Mouse (Mus musculus): ENCODE results near the gene Tmem30b. TPM values are rescaled to one million over a fixed set of nuclear protein-coding genes. Genes with fewer than 3 reads are reported as not detected.
A peak's percentile ranks its signal among the peaks of the same experiment; 100 is the strongest.
"Not testable (repeated sequence)": the region's sequence is repeated elsewhere in the genome, so short reads cannot be mapped to it uniquely, and the experiment has no call there.

Tmem30b gene
- total and polyA plus RNA-seq, 2 experiments from 2014 or later, result 0.14 to 0.31 TPM

DNA sequence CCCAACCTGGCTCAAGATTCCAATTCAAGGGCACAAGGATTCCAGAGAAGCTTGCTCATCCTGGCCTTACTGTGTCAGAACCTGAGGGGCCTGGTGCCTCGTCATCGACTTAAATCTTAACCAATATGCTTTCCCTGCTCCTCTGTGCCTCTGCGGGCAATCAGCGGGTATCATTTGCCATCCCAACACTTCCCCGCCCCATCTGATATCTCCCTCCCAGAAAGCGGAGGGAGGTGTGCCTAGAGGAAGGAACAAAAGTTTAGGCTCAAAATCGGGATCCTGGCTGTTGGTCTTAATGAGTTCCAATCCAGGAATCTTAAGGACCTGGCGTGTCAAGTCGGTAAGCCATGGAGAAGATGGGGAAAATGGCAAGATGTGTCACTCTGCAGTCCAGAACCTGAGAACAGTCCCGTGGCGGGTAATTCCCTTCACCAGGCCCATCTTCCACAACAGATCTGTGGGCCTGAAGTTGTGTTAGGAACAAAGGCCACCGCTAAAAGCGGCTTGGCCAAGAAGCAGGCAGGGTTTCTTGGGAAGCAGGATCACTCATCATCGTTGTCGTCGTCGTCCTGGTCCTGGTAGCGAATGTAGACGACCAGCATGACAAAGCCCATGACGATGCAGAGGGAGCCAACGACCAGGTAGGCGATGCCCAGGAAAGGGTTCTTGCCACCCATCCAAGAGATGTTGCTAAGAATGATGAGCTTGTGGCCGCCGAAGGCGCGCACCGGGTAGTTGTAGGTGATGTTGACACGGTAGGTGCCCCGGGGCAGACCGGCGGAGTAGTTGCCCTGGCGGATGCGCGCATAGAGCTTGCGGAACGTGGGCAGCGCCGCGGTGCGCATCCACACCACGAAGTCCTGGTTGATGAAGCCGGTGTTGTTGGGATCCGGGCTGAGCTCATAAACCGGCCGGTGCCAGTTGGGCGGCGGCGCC, 1.2 kb downstream of the Tmem30b start:
- TF ChIP-seq EP300 (IDR thresholded peaks at IDR 0.05; ENCODE audit: low read depth), result no peak
- no peak for TF ChIP-seq CTCF (IDR thresholded peaks at IDR 0.05; ENCODE audit: low read depth)
- no peak; the same call in 1 of the 2 replicates for ATAC-seq (ENCODE audit: insufficient read depth, low read depth)
- 13% methylated on average over 48 of the region's 48 CpGs for WGBS

DNA sequence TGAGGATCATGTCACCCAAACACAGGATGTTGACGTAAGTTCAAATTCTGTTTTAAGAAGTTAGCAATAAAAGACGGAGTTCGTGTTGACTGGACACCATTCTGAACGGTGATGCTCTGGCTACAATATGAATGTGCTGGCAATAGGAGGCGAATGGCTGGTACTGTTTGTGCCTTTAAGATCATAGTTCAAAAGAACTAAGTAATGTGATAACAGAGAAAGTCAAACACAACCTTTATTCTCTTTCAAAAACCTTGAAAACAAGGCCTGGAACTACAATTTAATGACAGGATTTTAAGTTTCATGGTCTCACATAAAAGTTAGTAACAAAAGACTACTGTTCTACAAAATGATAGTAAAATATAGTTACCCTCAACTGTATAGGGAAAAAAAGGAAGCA, 3.0 kb downstream of the Tmem30b start:
- ATAC-seq (ENCODE audit: insufficient read depth, low read depth) (no peak), DNase-seq (ENCODE audit: low spot score) (no peak)
- 87% methylated on average over 5 of the region's 5 CpGs for WGBS
- TF ChIP-seq EP300 (IDR thresholded peaks at IDR 0.05; ENCODE audit: low read depth) (no peak), CTCF (IDR thresholded peaks at IDR 0.05; ENCODE audit: low read depth) (no peak)
- Histone ChIP-seq H3K27ac (ENCODE audit: low read depth) (no peak overlapping the region), H3K36me3 (replicated peaks; ENCODE audit: control insufficient read depth, insufficient read depth, low read length) (no peaks in the 10 kb centered on the region), H3K4me3 (ENCODE audit: low read depth, low read length) (no peak overlapping the region), H3K9ac (replicated peaks; ENCODE audit: low read depth, low read length) (no peak overlapping the region), H3K9me3 (replicated peaks; ENCODE audit: control insufficient read depth, low read length) (no peaks in the 10 kb centered on the region), H3K4me2 (ENCODE audit: low read depth, low read length) (no peak overlapping the region), H3K4me1 (ENCODE audit: control insufficient read depth, insufficient read depth) (0 out of 2 replicates have a peak, but pooled peaks cover 5% of the 10 kb centered on the region), H3K27me3 (ENCODE audit: control insufficient read depth, insufficient read depth, low read length) (peaks cover 65% of the 10 kb centered on the region)

More for the DNA sequence above, 1.2 kb downstream of the Tmem30b start:
- H3K27me3 ChIP-seq (ENCODE audit: control insufficient read depth, insufficient read depth, low read length), result peaks cover 80% of the 10 kb centered on the region
- H3K36me3 ChIP-seq (replicated peaks; ENCODE audit: control insufficient read depth, insufficient read depth, low read length), result no peaks in the 10 kb centered on the region
- no peaks in the 10 kb centered on the region for H3K9me3 ChIP-seq (replicated peaks; ENCODE audit: control insufficient read depth, low read length)
- H3K4me1 ChIP-seq (ENCODE audit: control insufficient read depth, insufficient read depth), result 0 out of 2 replicates have a peak, but pooled peaks cover 5% of the 10 kb centered on the region
- peak overlapping the region; percentile 72 for H3K4me2 ChIP-seq (ENCODE audit: low read depth, low read length)
- no peak for DNase-seq (ENCODE audit: low spot score)
- peak overlapping the region; percentile 50 for H3K4me3 ChIP-seq (ENCODE audit: low read depth, low read length)
- no peak overlapping the region for H3K27ac ChIP-seq (ENCODE audit: low read depth)
- H3K9ac ChIP-seq (replicated peaks; ENCODE audit: low read depth, low read length), result no peak overlapping the region

DNA sequence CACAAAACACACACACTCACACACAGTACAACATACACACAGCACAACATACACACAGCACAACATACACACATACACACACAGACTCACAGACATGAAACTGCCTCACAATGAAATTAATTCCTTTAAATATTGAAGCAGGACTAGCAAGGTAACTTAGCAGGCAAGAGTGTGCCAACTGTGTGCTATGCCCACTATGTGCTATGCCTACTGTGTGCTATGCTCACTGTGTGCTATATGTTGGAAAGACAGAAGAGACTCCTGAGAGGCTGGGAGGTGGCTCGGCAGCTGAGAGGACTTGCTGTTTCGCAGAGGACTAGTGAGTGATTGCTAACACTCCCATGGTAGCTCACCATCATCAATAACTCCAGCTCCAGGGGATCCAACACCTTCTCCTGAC, 5.8 kb downstream of the Tmem30b start:
- H3K4me2 ChIP-seq (ENCODE audit: low read depth, low read length), result no peak overlapping the region
- H3K27ac ChIP-seq (ENCODE audit: low read depth), result no peak overlapping the region
- H3K9me3 ChIP-seq (replicated peaks; ENCODE audit: control insufficient read depth, low read length), result no peaks in the 10 kb centered on the region
- no peaks in the 10 kb centered on the region; the same call in 1 of the 2 replicates for H3K4me1 ChIP-seq (ENCODE audit: control insufficient read depth, insufficient read depth)
- WGBS, result 88% methylated on average over 2 of the region's 2 CpGs
- DNase-seq (ENCODE audit: low spot score) (no peak), ATAC-seq (ENCODE audit: insufficient read depth, low read depth) (no peak)
- TF ChIP-seq EP300 (IDR thresholded peaks at IDR 0.05; ENCODE audit: low read depth), result no peak
- TF ChIP-seq CTCF (IDR thresholded peaks at IDR 0.05; ENCODE audit: low read depth), result no peak
- no peak overlapping the region for H3K9ac ChIP-seq (replicated peaks; ENCODE audit: low read depth, low read length)
- no peaks in the 10 kb centered on the region for H3K36me3 ChIP-seq (replicated peaks; ENCODE audit: control insufficient read depth, insufficient read depth, low read length)
- peaks cover 39% of the 10 kb centered on the region for H3K27me3 ChIP-seq (ENCODE audit: control insufficient read depth, insufficient read depth, low read length)
- no peak overlapping the region for H3K4me3 ChIP-seq (ENCODE audit: low read depth, low read length)

DNA sequence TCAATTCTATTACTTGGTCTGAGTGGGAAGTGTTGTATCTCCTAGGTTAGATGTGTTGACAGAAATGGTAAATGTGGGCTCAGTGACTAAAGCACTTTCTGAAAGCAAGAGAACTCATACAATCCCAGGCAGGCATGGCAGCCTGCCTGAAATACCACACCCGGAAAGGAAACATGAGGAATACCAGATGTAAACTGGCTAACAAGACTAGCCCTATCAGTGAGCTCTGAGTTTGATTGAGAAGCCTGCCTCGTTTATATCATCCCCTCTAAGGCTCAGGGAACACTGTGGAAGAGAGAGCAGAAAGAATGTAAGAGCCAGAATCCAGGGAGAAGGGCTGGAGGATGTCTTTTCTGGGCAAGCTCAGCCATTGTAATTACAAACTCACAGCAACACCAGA, 7.0 kb downstream of the Tmem30b start:
- DNase-seq (ENCODE audit: low spot score) (peak; percentile 34), ATAC-seq (ENCODE audit: insufficient read depth, low read depth) (peak; percentile 62; the same call in 1 of the 2 replicates)
- TF ChIP-seq CTCF (IDR thresholded peaks at IDR 0.05; ENCODE audit: low read depth) (no peak), EP300 (IDR thresholded peaks at IDR 0.05; ENCODE audit: low read depth) (no peak)
- no peaks in the 10 kb centered on the region for H3K9me3 ChIP-seq (replicated peaks; ENCODE audit: control insufficient read depth, low read length)
- H3K4me3 ChIP-seq (ENCODE audit: low read depth, low read length), result no peak overlapping the region
- no peak overlapping the region for H3K27ac ChIP-seq (ENCODE audit: low read depth)
- H3K4me1 ChIP-seq (ENCODE audit: control insufficient read depth, insufficient read depth), result no peaks in the 10 kb centered on the region; the same call in 1 of the 2 replicates
- H3K27me3 ChIP-seq (ENCODE audit: control insufficient read depth, insufficient read depth, low read length), result peaks cover 26% of the 10 kb centered on the region
- 10% methylated on average over 2 of the region's 2 CpGs for WGBS
- H3K36me3 ChIP-seq (replicated peaks; ENCODE audit: control insufficient read depth, insufficient read depth, low read length), result no peaks in the 10 kb centered on the region
- H3K4me2 ChIP-seq (ENCODE audit: low read depth, low read length), result no peak overlapping the region
- H3K9ac ChIP-seq (replicated peaks; ENCODE audit: low read depth, low read length), result no peak overlapping the region

DNA sequence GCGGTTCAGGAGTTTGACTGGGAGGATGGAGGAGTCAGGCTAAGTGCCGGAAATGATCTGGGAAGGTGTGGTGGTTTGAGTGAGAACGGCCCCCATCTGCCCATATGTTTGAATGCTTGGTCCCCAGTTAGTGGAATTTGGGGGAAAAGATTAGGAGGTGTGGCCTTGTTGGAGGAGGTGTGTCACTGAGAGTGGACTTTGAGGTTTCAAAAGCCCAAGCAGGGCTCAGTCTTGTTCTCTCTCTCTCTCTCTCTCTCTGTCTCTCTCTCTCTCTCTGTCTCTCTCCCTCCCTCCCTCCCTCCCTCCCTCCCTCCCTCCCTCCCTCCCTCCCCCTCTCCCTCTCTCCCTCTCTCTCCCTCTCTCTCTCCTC, 8.1 kb downstream of the Tmem30b start:
- not testable (repeated sequence) for H3K4me1 ChIP-seq (ENCODE audit: control insufficient read depth, insufficient read depth); H3K9me3 ChIP-seq (replicated peaks; ENCODE audit: control insufficient read depth, low read length); H3K9ac ChIP-seq (replicated peaks; ENCODE audit: low read depth, low read length); DNase-seq (ENCODE audit: low spot score); ATAC-seq (ENCODE audit: insufficient read depth, low read depth); H3K36me3 ChIP-seq (replicated peaks; ENCODE audit: control insufficient read depth, insufficient read depth, low read length); H3K27ac ChIP-seq (ENCODE audit: low read depth)
- H3K4me2 ChIP-seq (ENCODE audit: low read depth, low read length), result peak overlapping the region; percentile 44
- H3K4me3 ChIP-seq (ENCODE audit: low read depth, low read length), result peak overlapping the region; percentile 31
- WGBS, result 33% methylated on average over 3 of the region's 3 CpGs
- peaks cover 21% of the 10 kb centered on the region for H3K27me3 ChIP-seq (ENCODE audit: control insufficient read depth, insufficient read depth, low read length)

All from heart, postnatal 0 days (tissue).